Mouse (Mus musculus): ENCODE measurements around the gene Arpp19. TPM values are rescaled to one million over a fixed set of nuclear protein-coding genes. Genes with fewer than 3 reads are reported as not detected.

Arpp19 gene
- total RNA-seq, 2 experiments from 2014 or later: 171 to 176 TPM

DNA sequence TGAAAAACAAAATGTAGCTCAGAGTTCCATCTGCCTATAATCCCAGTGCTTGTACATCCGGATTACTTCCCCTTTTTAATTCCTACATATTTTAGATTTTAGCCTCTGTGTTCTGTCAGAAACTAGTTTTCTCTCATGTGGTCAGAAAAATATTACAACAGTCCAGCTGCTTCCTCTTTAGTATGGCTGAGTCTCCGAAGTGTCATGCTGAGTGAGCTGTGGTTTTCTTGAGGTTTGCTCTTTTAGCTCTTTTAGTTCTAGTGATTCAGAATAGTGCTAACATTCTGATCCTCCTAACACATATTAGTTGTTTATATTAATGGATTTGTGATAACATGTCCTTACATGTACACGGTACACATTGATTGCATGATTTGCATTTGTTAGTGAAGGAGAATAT lies 57.3 kb downstream of the Arpp19 start:
- DNase-seq (ENCODE audit: extremely low spot score in 1 of 2, low spot score in 1 of 2): no peak

DNA sequence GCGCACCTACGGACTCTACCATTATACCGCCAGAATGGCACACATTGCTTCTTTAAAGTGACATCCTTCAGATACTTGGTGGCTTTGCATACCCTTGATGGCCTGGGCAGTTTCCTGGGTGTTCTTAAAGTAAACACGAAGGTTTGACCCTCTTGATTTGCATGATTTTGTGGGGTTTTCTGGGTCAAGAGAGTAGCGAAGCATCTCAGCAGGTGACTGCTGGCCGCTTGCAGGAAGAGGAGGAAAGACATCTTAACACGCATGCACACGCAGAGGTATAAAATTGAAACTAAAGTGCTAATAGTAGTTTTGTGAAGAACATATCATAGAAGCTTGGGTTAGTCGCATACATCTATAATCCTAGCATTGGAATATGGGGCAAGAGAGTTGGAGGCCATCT lies 61.5 kb downstream of the Arpp19 start:
- DNase-seq (ENCODE audit: extremely low spot score in 1 of 2, low spot score in 1 of 2): no peak

DNA sequence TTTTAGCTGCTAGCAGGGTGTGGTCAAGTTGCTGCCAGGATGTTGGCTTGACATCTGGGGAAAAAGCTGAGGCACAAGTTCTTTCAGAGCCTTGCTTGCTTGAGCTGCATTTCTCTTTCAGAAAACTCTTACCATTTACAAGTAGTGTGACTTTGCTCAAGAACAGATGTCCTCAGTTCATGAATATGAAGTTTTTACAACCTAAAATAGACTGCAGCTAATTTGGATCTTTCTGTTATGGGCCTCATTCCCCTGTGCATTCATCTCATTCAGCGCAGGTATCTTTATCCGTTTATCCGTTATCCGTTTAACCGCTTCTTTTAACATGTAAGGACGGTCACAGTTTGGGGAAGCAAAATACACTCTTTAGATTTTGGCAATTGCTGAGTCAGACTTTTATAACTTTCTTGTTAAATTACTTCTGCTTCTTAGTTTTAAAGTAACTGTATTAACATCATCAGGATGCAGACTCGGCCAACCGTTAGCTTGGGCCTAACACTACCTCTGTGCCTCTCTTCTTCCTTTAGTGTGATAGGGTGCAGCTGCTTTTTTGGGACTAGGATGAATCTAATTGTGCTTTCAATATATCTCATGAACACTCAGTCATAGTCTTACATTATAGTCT lies 62.9 kb downstream of the Arpp19 start:
- no peak for DNase-seq (ENCODE audit: extremely low spot score in 1 of 2, low spot score in 1 of 2)

DNA sequence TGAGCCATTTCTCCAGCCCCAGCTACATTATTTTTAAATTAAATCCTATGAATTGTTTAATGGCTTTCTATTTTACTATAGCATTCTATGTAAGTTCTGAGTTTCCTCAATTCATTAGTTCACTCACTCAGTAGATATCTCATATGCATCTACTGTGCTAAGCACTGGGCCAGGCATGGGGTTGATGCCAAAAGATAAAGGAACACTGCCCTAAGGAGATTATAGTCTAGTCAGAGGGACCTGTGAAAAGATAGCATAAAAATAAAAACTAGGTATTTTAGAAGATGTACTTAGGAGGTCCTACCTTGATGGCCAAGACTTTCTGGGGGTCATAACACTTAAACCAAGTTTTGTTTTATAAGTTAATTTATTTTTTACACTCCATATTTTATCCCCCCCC lies 64.7 kb downstream of the Arpp19 start:
- no peak for DNase-seq (ENCODE audit: extremely low spot score in 1 of 2, low spot score in 1 of 2)

Other genes starting within 250 kb of the Arpp19 start
- 1 to 10 TPM in 1 of 2 experiments, under 1 TPM in 1; 0.37 to 1.1 TPM for gene Onecut1, start 175.7 kb upstream of the Arpp19 start, total RNA-seq (2021)
- 10 to 100 TPM; 45.3 to 52.1 TPM for gene Fam214a, start 84.7 kb upstream of the Arpp19 start, total RNA-seq (2021)
- gene Myo5a, start 33.4 kb downstream of the Arpp19 start, total RNA-seq (2021): 100 to 1,000 TPM; 180 to 206 TPM
- under 1 TPM; 0.49 to 0.54 TPM for gene Myo5c, start 194.4 kb downstream of the Arpp19 start, total RNA-seq (2021)